Mouse (Mus musculus): Measurements from ENCODE around the gene Ndst4.

DNA sequence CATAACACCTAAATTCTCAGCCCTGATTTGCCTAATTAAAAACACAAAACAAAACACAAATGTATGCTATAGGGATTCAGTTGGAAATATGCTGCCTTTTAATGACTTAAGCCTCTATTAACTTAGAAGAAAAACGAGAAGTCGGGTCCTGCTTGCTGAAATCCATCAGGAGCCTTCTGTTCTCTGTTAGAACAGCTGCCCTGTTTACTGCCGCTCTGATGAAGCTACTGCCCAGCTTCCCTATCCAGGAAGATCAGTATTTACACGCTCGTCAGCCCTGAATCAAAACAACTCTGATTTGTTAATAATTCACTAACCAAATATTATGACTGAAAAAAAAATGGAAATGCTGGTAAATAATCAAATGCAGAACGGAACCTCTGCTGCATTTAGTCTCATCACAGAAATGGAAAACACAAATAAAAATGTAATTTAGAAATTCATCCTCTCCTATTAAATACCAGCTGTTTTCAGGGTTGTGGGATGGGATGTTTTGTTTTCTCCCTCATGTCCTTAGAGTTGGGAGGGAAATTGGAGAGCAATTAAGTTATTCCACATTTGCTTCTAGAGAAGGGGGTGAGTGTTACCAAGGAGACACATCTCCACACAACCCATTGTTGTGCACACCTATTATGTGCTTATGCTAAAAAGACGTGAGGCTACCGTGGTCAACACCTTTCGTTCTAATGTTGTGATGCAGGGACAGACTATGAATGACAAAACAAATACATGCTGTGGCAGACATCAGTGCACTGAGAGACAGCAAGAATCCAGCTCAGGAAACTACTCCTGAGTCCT is 270.3 kb downstream of the Ndst4 start:
- TF ChIP-seq CTCF (IDR thresholded peaks at IDR 0.05; ENCODE audit: extremely low read depth, insufficient read depth, insufficient read length, insufficient replicate concordance), result no peak
- no peak for TF ChIP-seq POLR2A (IDR thresholded peaks at IDR 0.05; ENCODE audit: low read depth, low read length)

Measured in spleen, adult 2 months (tissue).